Mouse (Mus musculus) embryo, embryonic 10.5 days (tissue): ENCODE measurements around the gene Aoc2.
"Not testable (repeated sequence)": the region's sequence is repeated elsewhere in the genome, so short reads cannot be mapped to it uniquely, and the experiment has no call there.

ENCODE experiments used
- DNase-seq: peaks from one replicate; pipeline ENCODE4 v3.0.0-alpha.2; 2015; ENCODE audit warnings: low spot score

Gene Aoc2

DNA sequence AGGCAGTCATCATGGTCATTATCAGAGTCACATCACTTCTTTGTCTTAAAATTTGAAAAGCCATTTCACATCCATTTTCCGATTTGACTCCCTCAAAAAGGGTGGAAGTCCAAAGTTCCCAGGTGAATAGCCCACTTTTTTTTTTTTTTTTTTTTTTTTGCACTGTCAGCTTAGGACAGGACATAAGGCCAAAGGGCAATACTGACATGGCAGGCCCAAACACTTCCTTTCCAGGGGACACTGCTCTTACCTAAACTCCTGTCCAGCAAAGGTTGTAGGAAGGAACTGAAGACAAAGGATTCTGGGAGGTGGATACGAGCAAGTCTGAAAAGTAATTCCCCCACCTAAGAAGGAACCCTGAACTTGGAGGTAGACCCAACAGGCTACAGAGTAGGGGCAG is 31.1 kb downstream of the Aoc2 start:
- no peak for DNase-seq

DNA sequence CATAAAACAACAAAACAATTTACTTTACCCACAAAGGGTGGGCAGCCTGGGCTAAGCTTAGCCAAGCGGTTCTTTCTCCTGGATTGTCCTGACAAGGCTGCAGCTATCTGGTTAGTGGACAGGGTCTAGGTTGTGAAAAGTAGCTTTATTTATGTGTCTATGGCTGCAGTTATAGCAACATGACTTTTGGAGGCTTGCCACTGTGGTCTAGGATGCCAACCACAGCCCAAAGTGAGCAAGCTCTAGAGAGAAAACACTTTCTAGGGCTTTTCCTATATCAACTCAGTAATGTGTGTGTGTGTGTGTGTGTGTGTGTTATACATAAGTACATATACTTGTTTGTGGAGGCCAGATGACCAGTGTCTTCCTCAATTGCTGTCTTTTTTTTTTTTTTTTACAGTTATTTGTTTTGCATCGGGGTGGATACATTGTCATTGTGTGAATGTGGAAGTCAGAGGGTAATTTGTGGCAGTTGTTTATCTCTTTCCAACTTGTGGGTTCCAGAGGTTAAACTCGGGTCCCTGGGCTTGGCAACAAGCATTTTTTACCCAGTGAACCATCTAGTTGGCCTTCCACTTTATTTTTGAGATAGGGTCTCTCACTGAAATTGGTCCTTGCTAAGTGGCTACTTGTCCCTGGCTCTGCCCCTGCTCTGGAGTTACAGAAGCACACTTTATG is 32.8 kb downstream of the Aoc2 start:
- no peak for DNase-seq

DNA sequence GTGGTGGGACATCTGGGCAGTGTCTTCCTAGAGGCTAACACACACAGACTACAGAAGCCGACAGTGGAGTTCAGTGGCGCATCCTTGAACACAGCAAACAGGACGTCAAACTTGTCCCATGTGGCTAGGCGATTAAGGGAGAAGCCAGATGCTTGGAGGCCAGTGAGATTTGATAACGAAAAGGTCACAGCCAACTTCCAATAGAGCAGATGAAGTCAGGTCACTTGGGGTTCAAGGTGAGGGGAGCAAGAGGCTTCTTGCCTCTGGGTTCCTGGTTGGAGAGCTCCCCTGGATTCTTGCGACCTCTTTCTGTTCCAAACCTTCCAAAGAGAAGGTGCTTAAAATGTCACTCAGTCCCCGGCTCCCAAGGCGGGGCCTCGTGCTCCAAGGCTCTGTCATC is 34.9 kb downstream of the Aoc2 start:
- no peak for DNase-seq

DNA sequence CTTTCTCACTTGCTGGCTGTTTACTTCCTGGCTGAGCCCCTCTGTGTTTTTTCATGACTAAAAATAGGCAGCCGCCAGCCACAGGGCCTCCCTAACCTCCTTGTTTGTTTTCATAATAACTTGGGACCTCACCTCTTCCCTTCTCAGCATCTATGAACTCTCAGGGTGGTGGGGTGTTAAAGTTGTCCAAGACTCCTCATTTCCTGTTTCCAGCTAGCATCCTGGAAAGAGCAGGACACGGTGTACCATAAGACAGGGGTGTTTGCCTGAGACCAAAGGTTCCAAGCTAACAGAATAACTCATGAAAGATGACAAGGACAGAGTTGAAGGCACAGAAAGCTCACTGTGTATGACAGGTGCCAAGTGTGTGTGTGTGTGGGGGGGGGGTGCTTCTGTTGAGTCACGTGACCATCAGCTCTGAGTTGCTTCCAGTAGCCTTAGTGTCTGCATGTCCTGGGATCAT is 35.8 kb downstream of the Aoc2 start:
- DNase-seq, result no peak

DNA sequence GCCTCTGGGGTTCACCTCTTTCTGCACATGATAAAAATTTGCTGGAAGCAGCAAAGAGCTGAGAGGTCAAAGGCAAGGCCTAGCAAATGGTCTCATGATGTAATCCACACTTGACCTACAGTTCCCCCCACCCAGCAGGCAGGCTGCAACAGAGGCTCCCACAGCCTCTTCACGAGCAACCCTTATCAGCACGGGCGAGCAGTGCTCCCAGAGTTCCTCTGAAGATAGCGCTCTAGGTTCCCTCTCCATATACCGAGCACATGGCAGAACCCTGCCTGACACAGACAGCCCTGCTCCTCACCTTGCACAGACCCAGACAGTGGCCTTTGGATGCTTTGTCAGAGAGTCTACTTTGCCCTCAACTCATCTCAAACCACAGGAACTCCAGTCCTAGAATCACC is 39.7 kb downstream of the Aoc2 start:
- no peak for DNase-seq

DNA sequence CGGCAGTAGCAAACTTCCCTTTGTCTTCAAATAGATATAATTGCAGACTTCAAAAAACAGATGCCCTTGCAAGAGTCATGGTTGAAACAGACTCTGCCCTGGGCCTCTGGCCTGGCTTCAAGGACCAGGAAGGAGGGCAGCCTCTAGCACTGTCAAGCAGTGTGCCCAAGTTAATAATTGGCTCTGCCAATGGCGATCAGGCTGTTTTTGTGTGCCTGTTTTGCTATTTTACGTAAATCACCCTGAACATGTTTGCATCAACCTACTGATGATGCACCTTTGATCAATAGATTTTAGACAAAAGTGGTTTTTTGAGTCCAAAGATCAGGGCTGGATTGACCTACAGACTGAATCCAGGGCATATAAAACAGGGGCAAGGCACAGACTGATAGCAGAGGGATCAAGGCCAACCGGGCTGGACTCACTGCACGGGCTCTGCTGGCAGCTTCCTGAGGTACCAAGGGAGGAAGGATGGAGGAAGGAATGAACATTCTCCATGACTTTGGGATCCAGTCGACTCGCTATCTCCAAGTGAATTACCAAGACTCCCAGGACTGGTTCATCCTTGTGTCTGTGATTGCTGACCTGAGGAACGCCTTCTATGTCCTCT is 42.6 kb downstream of the Aoc2 start, which contains the start of gene G6pc:
Gene G6pc (plus strand): TSS at position 236 of the 610 bp plus-strand sequence.
- no peak for DNase-seq

DNA sequence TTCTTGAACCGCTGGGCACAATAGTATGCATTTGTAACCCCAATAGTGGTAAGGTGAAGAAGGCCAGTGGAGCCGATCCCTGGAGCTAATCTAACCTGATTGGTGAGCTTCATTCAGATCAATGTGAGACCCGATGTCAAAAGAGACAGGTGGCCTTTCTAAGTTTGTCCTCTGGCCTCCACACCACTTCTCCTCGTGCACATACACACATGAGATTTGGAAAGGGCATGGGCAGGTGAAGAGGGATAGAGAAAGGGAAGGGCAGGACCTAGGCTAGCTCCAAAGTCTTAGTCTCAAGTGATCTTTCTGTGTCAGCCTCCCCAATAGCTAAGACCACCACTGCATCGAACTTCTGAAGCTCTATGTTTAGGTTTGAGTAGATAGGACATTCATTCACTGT is 45.3 kb downstream of the Aoc2 start:
- no peak for DNase-seq

DNA sequence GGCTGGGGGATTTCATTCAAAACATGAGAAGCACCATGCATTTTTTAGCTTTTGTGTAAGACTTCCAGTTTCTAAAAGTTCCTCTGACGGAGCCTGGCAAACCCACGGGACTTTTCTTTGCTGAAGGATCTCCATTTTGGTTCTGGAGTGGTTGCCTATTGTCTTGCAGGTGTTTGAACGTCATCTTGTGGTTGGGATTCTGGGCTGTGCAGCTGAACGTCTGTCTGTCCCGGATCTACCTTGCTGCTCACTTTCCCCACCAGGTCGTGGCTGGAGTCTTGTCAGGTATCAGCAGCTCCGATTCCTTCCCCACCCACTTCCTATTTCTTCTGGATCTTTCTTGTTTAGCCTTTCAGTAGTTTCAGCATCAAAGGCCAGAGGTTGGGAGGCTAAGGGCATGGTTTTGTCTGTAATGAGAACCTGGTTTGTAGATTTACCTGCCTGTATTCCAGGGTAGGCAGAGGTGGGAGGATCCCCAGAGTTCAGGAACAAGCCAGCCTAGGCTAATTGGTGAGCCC is 49.6 kb downstream of the Aoc2 start:
- no peak for DNase-seq

DNA sequence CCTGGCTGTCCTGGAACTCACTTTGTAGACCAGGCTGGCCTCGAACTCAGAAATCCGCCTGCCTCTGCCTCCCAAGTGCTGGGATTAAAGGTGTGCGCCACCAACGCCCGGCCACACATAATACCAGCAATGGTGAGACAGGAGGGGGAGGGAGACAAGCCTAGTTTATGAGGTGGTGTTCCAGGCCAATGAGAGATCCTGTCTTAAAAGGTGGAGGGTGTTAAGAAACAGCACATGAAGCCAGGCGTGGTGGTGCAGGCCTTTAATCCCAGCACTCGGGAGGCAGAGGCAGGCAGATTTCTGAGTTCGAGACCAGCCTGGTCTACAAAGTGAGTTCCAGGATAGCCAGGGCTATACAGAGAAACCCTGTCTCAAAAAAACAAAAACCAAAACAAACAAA is 53.3 kb downstream of the Aoc2 start:
- DNase-seq, result not testable (repeated sequence)

DNA sequence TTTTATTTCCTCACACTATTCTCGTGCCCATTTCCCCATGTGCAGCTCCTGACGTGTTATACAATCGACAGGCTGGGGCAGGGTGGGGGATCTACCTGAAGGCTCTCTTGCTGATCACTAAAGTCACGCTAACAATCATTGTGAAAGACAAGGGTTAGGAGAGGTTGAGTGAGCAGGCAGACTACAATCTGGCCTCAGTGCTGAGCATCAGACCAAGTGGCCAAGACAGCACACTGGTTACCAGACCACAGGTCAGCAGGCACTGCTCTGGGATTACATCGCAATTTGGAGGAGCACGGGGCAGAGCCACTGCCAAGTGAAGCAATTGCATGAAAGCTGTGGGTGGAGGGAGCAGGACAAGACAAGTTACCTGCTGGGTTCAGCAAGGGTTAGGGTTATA is 54.1 kb downstream of the Aoc2 start:
- no peak for DNase-seq
